18 mouse cellular contexts compared by ENCODE assay signal in the genomic region with DNA sequence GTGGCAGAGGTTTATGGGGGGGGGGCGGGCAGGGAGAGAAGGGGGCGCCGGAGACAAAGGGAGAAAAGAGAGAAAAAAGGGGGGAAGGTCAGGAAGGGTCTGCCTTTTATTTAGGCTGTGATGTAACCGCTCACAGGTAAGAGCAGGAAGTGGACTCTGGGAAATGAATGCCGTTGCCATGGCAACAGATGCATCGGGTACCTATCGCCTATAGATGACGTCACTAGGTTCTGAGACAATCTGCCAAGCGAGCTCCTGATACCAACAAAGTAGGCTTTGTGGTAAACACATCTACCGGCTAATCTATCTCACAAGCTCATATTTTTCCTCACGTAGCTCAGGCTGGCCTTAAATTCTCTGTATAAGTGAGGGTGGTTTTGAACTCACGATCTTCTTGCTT. TPM values are rescaled to one million over a fixed set of nuclear protein-coding genes. Genes with fewer than 3 reads are reported as not detected.
DNase-seq lines count a peak whose midpoint lies in the region; ATAC-seq lines count a peak whose summit lies in the region.
"Had no signal": no experiment of that assay in that cellular context is flagged by ENCODE, and none has a peak within 500 bp of the region (broad histone marks: within the 10 kb centered on the region; RNA-seq: fewer than 3 reads in every experiment).

No protein-coding gene starts in this region.

- no peak overlapping the region for H3K4me2 ChIP-seq in hindbrain, embryonic 15.5 days
- no peak overlapping the region for H3K4me2 ChIP-seq in hindbrain, embryonic 14.5 days (replicated peaks)
- H3K4me2 ChIP-seq: heart, embryonic 11.5 days; intestine, embryonic 15.5 days; limb, embryonic 13.5 days had no signal

- H3K4me3 ChIP-seq in hindbrain, embryonic 15.5 days = no peak overlapping the region
- H3K4me3 ChIP-seq in hindbrain, embryonic 14.5 days (replicated peaks; ENCODE audit: low read length) = no peak overlapping the region
- H3K4me3 ChIP-seq: intestine, embryonic 15.5 days; limb, embryonic 13.5 days had no signal

- H3K27me3 ChIP-seq in hindbrain, embryonic 15.5 days = no peaks in the 10 kb centered on the region
- no peaks in the 10 kb centered on the region for H3K27me3 ChIP-seq in hindbrain, embryonic 14.5 days (ENCODE audit: control insufficient read depth, insufficient read depth, low read length)
- H3K27me3 ChIP-seq: limb, embryonic 13.5 days had no signal

- no peak for DNase-seq in hindbrain, embryonic 14.5 days (ENCODE audit: low spot score)
- DNase-seq in CD4-positive helper T cell, adult 2 months (ENCODE audit: low read depth, low spot score) = peak; percentile 75
- peak; percentile 85 for DNase-seq in induced T-regulatory cell, adult 2 months (ENCODE audit: low read depth)
- DNase-seq in testis, postnatal 14 days (ENCODE audit: low spot score) = no peak
- DNase-seq in layer of hippocampus, postnatal 25 days (ENCODE audit: extremely low spot score in 1 of 2, low spot score in 1 of 2) = no peak
- DNase-seq: adrenal gland, adult 2 months; B cell, adult 2 months; cerebellum, adult 11 months; cerebellum, postnatal 36 days; right cerebral cortex, postnatal 4 days had no signal

- no peaks in the 10 kb centered on the region for H3K9me3 ChIP-seq in hindbrain, embryonic 15.5 days
- no peaks in the 10 kb centered on the region for H3K9me3 ChIP-seq in hindbrain, embryonic 14.5 days (ENCODE audit: control insufficient read depth, low read length)
- H3K9me3 ChIP-seq: G1E; intestine, embryonic 15.5 days; limb, embryonic 13.5 days had no signal

- H3K27ac ChIP-seq in hindbrain, embryonic 15.5 days (replicated peaks) = 0 out of 2 replicates have a peak overlapping the region, but pooled peaks have one; percentile 70
- no peak overlapping the region; the same call in 1 of the 2 replicates for H3K27ac ChIP-seq in hindbrain, embryonic 14.5 days
- H3K27ac ChIP-seq: intestine, embryonic 15.5 days; kidney, postnatal 0 days; limb, embryonic 13.5 days; liver, embryonic 14.5 days had no signal

- WGBS in hindbrain, embryonic 15.5 days = 68% methylated on average over 11 of the region's 12 CpGs
- WGBS in hindbrain, embryonic 14.5 days = 71% methylated on average over 12 of the region's 12 CpGs

- no peak overlapping the region for H3K9ac ChIP-seq in hindbrain, embryonic 15.5 days
- no peak overlapping the region for H3K9ac ChIP-seq in hindbrain, embryonic 14.5 days
- H3K9ac ChIP-seq: intestine, embryonic 15.5 days; limb, embryonic 13.5 days; liver, embryonic 14.5 days had no signal

- ATAC-seq in hindbrain, embryonic 15.5 days (ENCODE audit: low FRiP score, low read depth) = no peak
- ATAC-seq in hindbrain, embryonic 14.5 days (ENCODE audit: low FRiP score) = no peak
- peak; percentile 18 for ATAC-seq in activated CD4-positive, CD25-positive, alpha-beta regulatory T cell, adult 4 months
- ATAC-seq: intestine, embryonic 15.5 days had no signal

- no peaks in the 10 kb centered on the region for H3K36me3 ChIP-seq in hindbrain, embryonic 15.5 days
- H3K36me3 ChIP-seq in hindbrain, embryonic 14.5 days (replicated peaks; ENCODE audit: control insufficient read depth, insufficient read depth) = no peaks in the 10 kb centered on the region
- H3K36me3 ChIP-seq: G1E; intestine, embryonic 15.5 days; limb, embryonic 13.5 days had no signal

- peaks cover 35% of the 10 kb centered on the region for H3K4me1 ChIP-seq in hindbrain, embryonic 15.5 days (replicated peaks)
- peaks cover 35% of the 10 kb centered on the region for H3K4me1 ChIP-seq in hindbrain, embryonic 14.5 days (replicated peaks; ENCODE audit: control insufficient read depth, insufficient read depth, low read length)

RNA-seq across cellular contexts. Expression of a gene that starts 7.9 kb away (rescaled TPM):
- polyA plus RNA-seq in hindbrain, embryonic 15.5 days (2015; fragmentation: Nextera tagmentation; extraction: Ambion mirVana) = 68.9 and 71.1 TPM in 2 replicates
- 8.8 and 10.5 TPM in 2 replicates for polyA plus RNA-seq in hindbrain, embryonic 14.5 days (2014; fragmentation: Nextera tagmentation; extraction: Ambion mirVana)
- 10 to 100 TPM; 17.5 to 31.2 TPM for polyA plus RNA-seq in activated CD4-positive, CD25-positive, alpha-beta regulatory T cell, adult 4 months (2017; shearing (Covaris generic))
- total RNA-seq in layer of hippocampus, postnatal 25 days (2021) = 10 to 100 TPM; 77.1 to 100.0 TPM

RNA-seq across cellular contexts. Expression of a gene that starts 43.1 kb away (rescaled TPM):
- polyA plus RNA-seq in hindbrain, embryonic 15.5 days (2015; fragmentation: Nextera tagmentation; extraction: Ambion mirVana) = 46.4 and 49.1 TPM in 2 replicates
- polyA plus RNA-seq in hindbrain, embryonic 14.5 days (2014; fragmentation: Nextera tagmentation; extraction: Ambion mirVana) = 45.6 and 45.9 TPM in 2 replicates
- 10 to 100 TPM; 49.6 to 50.2 TPM for polyA plus RNA-seq in activated CD4-positive, CD25-positive, alpha-beta regulatory T cell, adult 4 months (2017; shearing (Covaris generic))
- total RNA-seq in layer of hippocampus, postnatal 25 days (2021) = 10 to 100 TPM; 16.7 to 18.1 TPM

RNA-seq across cellular contexts. Expression of a gene that starts 43.4 kb away (rescaled TPM):
- polyA plus RNA-seq in hindbrain, embryonic 15.5 days (2015; fragmentation: Nextera tagmentation; extraction: Ambion mirVana) = 106 and 120 TPM in 2 replicates
- 94.2 and 110 TPM in 2 replicates for polyA plus RNA-seq in hindbrain, embryonic 14.5 days (2014; fragmentation: Nextera tagmentation; extraction: Ambion mirVana)
- 100 to 1,000 TPM in 1 of 2 experiments, 10 to 100 TPM in 1; 89.7 to 110 TPM for polyA plus RNA-seq in activated CD4-positive, CD25-positive, alpha-beta regulatory T cell, adult 4 months (2017; shearing (Covaris generic))
- total RNA-seq in layer of hippocampus, postnatal 25 days (2021) = 10 to 100 TPM; 59.3 to 77.3 TPM

Comparison
In these comparisons a context has a peak if more than half of its experiments do, and no peak if none do; other contexts are left out.
1. DNase-seq: peak in CD4-positive helper T cell, adult 2 months (single experiment) and induced T-regulatory cell, adult 2 months (single experiment); none in hindbrain, embryonic 14.5 days (single experiment), testis, postnatal 14 days (single experiment) and layer of hippocampus, postnatal 25 days (0 of 2).